Mouse (Mus musculus) MEL (cell line): ENCODE results near the gene Tle1. TPM values are rescaled to one million over a fixed set of nuclear protein-coding genes. Genes with fewer than 3 reads are reported as not detected.

ENCODE experiments used
- DNase-seq: peaks from one replicate; pipeline ENCODE4 v3.0.0; 2011; ENCODE audit warnings: low read depth, low spot score
- H3K27ac ChIP-seq: 2 replicates; pipeline ENCODE4 v1.5.1; 2012; ENCODE audit warnings: low read depth, mild to moderate bottlenecking, control low read depth, low read length, moderate library complexity; ENCODE audit not compliant: control insufficient read depth
- H3K27me3 ChIP-seq, 2 experiments: fragments of 150-350 bp in 1 of 2; sonication (generic) in 1 of 2; 2 replicates each; pipeline ENCODE4 v1.6.1; 2012; ENCODE audit warnings: low read length in 2 of 2, mild to moderate bottlenecking in 2 of 2, improper control_type of control experiment in 1 of 2, moderate library complexity in 1 of 2; ENCODE audit not compliant: insufficient read depth in 2 of 2, control insufficient read depth in 1 of 2
- H3K36me3 ChIP-seq, 2 experiments: 2 replicates each; pipeline ENCODE4 v1.6.1; 2012 to 2014; ENCODE audit warnings: low read length in 2 of 2, improper control_type of control experiment in 1 of 2, inconsistent platforms in 1 of 2, mild to moderate bottlenecking in 1 of 2; ENCODE audit not compliant: insufficient read depth in 2 of 2, control insufficient read depth in 1 of 2
- H3K4me1 ChIP-seq, 2 experiments: fragments of 150-350 bp in 1 of 2; sonication (generic) in 1 of 2; 2 replicates each; pipeline ENCODE4 v1.6.1; 2012; ENCODE audit warnings: low read length in 2 of 2, improper control_type of control experiment in 1 of 2, mild to moderate bottlenecking in 1 of 2; ENCODE audit not compliant: insufficient read depth in 2 of 2, control insufficient read depth in 1 of 2
- H3K4me3 ChIP-seq, 2 experiments: fragments of 150-350 bp in 1 of 2; sonication (generic) in 1 of 2; 2 replicates each; pipeline ENCODE4 v1.5.1; 2012; ENCODE audit warnings: low read depth in 2 of 2, low read length in 2 of 2, mild to moderate bottlenecking in 2 of 2, moderate library complexity in 2 of 2, control low read depth in 1 of 2, improper control_type of control experiment in 1 of 2; ENCODE audit not compliant: control insufficient read depth in 1 of 2, insufficient read depth in 1 of 2
- H3K79me2 ChIP-seq: 2 replicates; pipeline ENCODE4 v1.6.1; 2012; ENCODE audit warnings: mild to moderate bottlenecking, low read length, moderate library complexity; ENCODE audit not compliant: control insufficient read depth, poor library complexity, insufficient read depth
- H3K9ac ChIP-seq: 2 replicates; pipeline ENCODE4 v1.6.1; 2012; ENCODE audit warnings: low read depth, mild to moderate bottlenecking, control low read depth, low read length, moderate library complexity; ENCODE audit not compliant: control insufficient read depth, poor library complexity, severe bottlenecking
- H3K9me3 ChIP-seq: fragments of 150-350 bp; sonication (generic); replicated peaks from 2 replicates; pipeline ENCODE4 v1.6.1; 2012; ENCODE audit warnings: mild to moderate bottlenecking, low read length, improper control_type of control experiment, moderate library complexity; ENCODE audit not compliant: insufficient read depth
- BHLHE40 ChIP-seq: IDR thresholded peaks from 2 replicates; pipeline ENCODE4 v1.6.1; 2012; ENCODE audit warnings: low read depth, mild to moderate bottlenecking, inconsistent platforms, low read length, improper control_type of control experiment, borderline replicate concordance
- E2F4 ChIP-seq: IDR thresholded peaks from 2 replicates; pipeline ENCODE4 v1.6.1; 2011; ENCODE audit warnings: low read depth, low read length, improper control_type of control experiment, borderline replicate concordance
- ELF1 ChIP-seq: IDR thresholded peaks from 2 replicates; pipeline ENCODE4 v1.6.1; 2014; ENCODE audit warnings: low read depth, mild to moderate bottlenecking, inconsistent platforms, low read length, improper control_type of control experiment, moderate library complexity
- ETS1 ChIP-seq: IDR thresholded peaks from 2 replicates; pipeline ENCODE4 v1.6.1; 2012; ENCODE audit warnings: low read depth, mild to moderate bottlenecking, inconsistent platforms, low read length, improper control_type of control experiment, moderate library complexity
- GATA1 ChIP-seq: IDR thresholded peaks from 2 replicates; pipeline ENCODE4 v1.6.1; 2011; ENCODE audit warnings: low read depth, low read length, improper control_type of control experiment
- HCFC1 ChIP-seq: IDR thresholded peaks from 2 replicates; pipeline ENCODE4 v1.6.1; 2012; ENCODE audit warnings: low read depth, mild to moderate bottlenecking, inconsistent platforms, low read length, improper control_type of control experiment, moderate library complexity
- MAX ChIP-seq: IDR thresholded peaks from 2 replicates; pipeline ENCODE4 v1.6.1; 2011; ENCODE audit warnings: low read length, improper control_type of control experiment
- MAZ ChIP-seq: IDR thresholded peaks from 2 replicates; pipeline ENCODE4 v1.6.1; 2012; ENCODE audit warnings: low read depth, mild to moderate bottlenecking, inconsistent platforms, low read length, improper control_type of control experiment
- MEF2A ChIP-seq: IDR thresholded peaks from 2 replicates; pipeline ENCODE4 v1.6.1; 2014; ENCODE audit warnings: low read depth, mild to moderate bottlenecking, inconsistent platforms, low read length, improper control_type of control experiment; ENCODE audit not compliant: poor library complexity, insufficient replicate concordance, severe bottlenecking; ENCODE audit errors: extremely low read depth
- MXI1 ChIP-seq: IDR thresholded peaks from 2 replicates; pipeline ENCODE4 v1.6.1; 2011; ENCODE audit warnings: mild to moderate bottlenecking, low read depth, low read length, improper control_type of control experiment
- MYC ChIP-seq: IDR thresholded peaks from 2 replicates; pipeline ENCODE4 v1.6.1; 2011; ENCODE audit warnings: low read depth, mild to moderate bottlenecking, low read length, improper control_type of control experiment, moderate library complexity
- POLR2A ChIP-seq, 2 experiments: IDR thresholded peaks; 2 replicates each; pipeline ENCODE4 v1.6.1; 2011 to 2012; ENCODE audit warnings: low read length in 2 of 2, mild to moderate bottlenecking in 2 of 2, control low read depth in 1 of 2, improper control_type of control experiment in 1 of 2, low read depth in 1 of 2, moderate library complexity in 1 of 2; ENCODE audit not compliant: control insufficient read depth in 1 of 2, insufficient read depth in 1 of 2, poor library complexity in 1 of 2
- POLR2AphosphoS2 ChIP-seq: IDR thresholded peaks from 2 replicates; pipeline ENCODE4 v1.6.1; 2011; ENCODE audit warnings: low read length, improper control_type of control experiment
- POLR2AphosphoS5 ChIP-seq: IDR thresholded peaks from 2 replicates; pipeline ENCODE4 v1.6.1; 2012; ENCODE audit warnings: low read depth, borderline replicate concordance, mild to moderate bottlenecking, inconsistent platforms, low read length, moderate library complexity, mixed read lengths
- SIN3A ChIP-seq: IDR thresholded peaks from 2 replicates; pipeline ENCODE4 v1.6.1; 2012; ENCODE audit warnings: low read length, improper control_type of control experiment, inconsistent platforms
- SMC3 ChIP-seq: IDR thresholded peaks from 2 replicates; pipeline ENCODE4 v1.6.1; 2011; ENCODE audit warnings: low read depth, low read length, improper control_type of control experiment
- TCF12 ChIP-seq: IDR thresholded peaks from 2 replicates; pipeline ENCODE4 v1.6.1; 2014; ENCODE audit warnings: low read depth, mild to moderate bottlenecking, inconsistent platforms, low read length, improper control_type of control experiment, moderate library complexity
- UBTF ChIP-seq: IDR thresholded peaks from 2 replicates; pipeline ENCODE4 v1.6.1; 2012; ENCODE audit warnings: low read depth, mild to moderate bottlenecking, inconsistent platforms, low read length, improper control_type of control experiment, moderate library complexity, borderline replicate concordance; ENCODE audit not compliant: insufficient read depth
- USF1 ChIP-seq: IDR thresholded peaks from 2 replicates; pipeline ENCODE4 v1.6.1; 2014; ENCODE audit warnings: low read depth, mild to moderate bottlenecking, inconsistent platforms, low read length, improper control_type of control experiment, moderate library complexity
- USF2 ChIP-seq, 2 experiments: IDR thresholded peaks; 2 replicates each; pipeline ENCODE4 v1.6.1; 2011 to 2012; ENCODE audit warnings: improper control_type of control experiment in 2 of 2, low read length in 2 of 2, borderline replicate concordance in 1 of 2, inconsistent platforms in 1 of 2, low read depth in 1 of 2, mild to moderate bottlenecking in 1 of 2; ENCODE audit not compliant: insufficient read depth in 1 of 2
- ZKSCAN1 ChIP-seq: IDR thresholded peaks from 2 replicates; pipeline ENCODE4 v1.6.1; 2012; ENCODE audit warnings: low read depth, mild to moderate bottlenecking, inconsistent platforms, low read length, improper control_type of control experiment, moderate library complexity
- ZMIZ1 ChIP-seq: IDR thresholded peaks from 2 replicates; pipeline ENCODE4 v1.6.1; 2012; ENCODE audit warnings: low read depth, mild to moderate bottlenecking, inconsistent platforms, low read length, improper control_type of control experiment, moderate library complexity
- polyA plus RNA-seq, 2 experiments: library from polyadenylated mRNA; stranded (reverse) in 1 of 2; unstranded in 1 of 2; fragments of >175 nt in 1 of 2; fragments of >200 nt in 1 of 2; gene quantifications; 2 replicates each; pipeline versions ENCODE4 v1.2.1 to v1.2.4; 2012; ENCODE audit warnings: low replicate concordance in 2 of 2, low read depth in 1 of 2; ENCODE audit not compliant: insufficient read length in 2 of 2, insufficient read depth in 1 of 2, missing spikeins in 1 of 2
- total RNA-seq: library from RNA; depleted of rRNA; stranded (reverse); fragments of 300-350 nt; gene quantifications from 2 replicates; pipeline ENCODE4 v1.2.3, GENCODE M21; 2012

Gene Tle1
- total and polyA plus RNA-seq, 3 experiments, result 21.1 to 22.5 TPM; not detected in 1

GRCm38 (mm10) chr4:72182343-72182988, 18.3 kb downstream of the Tle1 start:
- Histone ChIP-seq H3K36me3 (no peaks in the 10 kb centered on the region), H3K9me3 (no peaks in the 10 kb centered on the region)
- no peak for TF ChIP-seq GATA1
- no peak for TF ChIP-seq BHLHE40
- TF ChIP-seq ETS1, result no peak
- TF ChIP-seq ZKSCAN1, result no peak
- no peak for TF ChIP-seq UBTF
- no peak for TF ChIP-seq ELF1
- TF ChIP-seq MYC, result no peak
- TF ChIP-seq HCFC1, result no peak
- TF ChIP-seq TCF12, result no peak
- TF ChIP-seq MAZ, result no peak
- TF ChIP-seq, all 39 proteins: peak for 0

GRCm38 (mm10) chr4:72175943-72176342, 24.8 kb downstream of the Tle1 start:
- Histone ChIP-seq H3K79me2 (peaks cover 8% of the 10 kb centered on the region; the same call in 1 of the 2 replicates), H3K9ac (no peak overlapping the region), H3K36me3 (peaks cover 0 to 7% of the 10 kb centered on the region in 2 experiments; a peak in 2 of 4 replicates), H3K4me1 (peaks cover 0 to 6% of the 10 kb centered on the region in 2 experiments; a peak in 1 of 4 replicates), H3K4me3 (no peak overlapping the region), H3K27me3 (no peaks in the 10 kb centered on the region), H3K27ac (no peak overlapping the region)
- no peak for DNase-seq
- TF ChIP-seq UBTF, result no peak
- TF ChIP-seq MEF2A, result no peak
- TF ChIP-seq GATA1, result no peak
- no peak for TF ChIP-seq POLR2A (IDR thresholded peaks at IDR 0.05; ENCODE audit: control insufficient read depth in 1 of 2, insufficient read depth in 1 of 2, low read depth in 1 of 2, low read length in 2 of 2, poor library complexity in 1 of 2)
- TF ChIP-seq MYC, result no peak
- TF ChIP-seq HCFC1, result no peak
- no peak for TF ChIP-seq MAZ
- no peak for TF ChIP-seq E2F4
- TF ChIP-seq USF1, result no peak
- TF ChIP-seq MXI1, result no peak
- TF ChIP-seq POLR2AphosphoS5, result no peak
- no peak for TF ChIP-seq POLR2AphosphoS2
- TF ChIP-seq SMC3, result no peak
- no peak for TF ChIP-seq ZMIZ1
- TF ChIP-seq USF2 (IDR thresholded peaks at IDR 0.05; ENCODE audit: borderline replicate concordance in 1 of 2, insufficient read depth in 1 of 2, low read depth in 1 of 2, low read length in 2 of 2), result no peak
- TF ChIP-seq MAX, result no peak
- no peak for TF ChIP-seq SIN3A
- TF ChIP-seq, all 39 proteins: peak for 0
- no peaks in the 10 kb centered on the region for H3K9me3 ChIP-seq

More at GRCm38 (mm10) chr4:72182343-72182988, 18.3 kb downstream of the Tle1 start:
- Histone ChIP-seq H3K9ac (no peak overlapping the region), H3K27ac (no peak overlapping the region), H3K27me3 (no peaks in the 10 kb centered on the region), H3K4me1 (no peaks in the 10 kb centered on the region), H3K4me3 (no peak overlapping the region), H3K79me2 (0 out of 2 replicates have a peak, but pooled peaks cover 2% of the 10 kb centered on the region)
- DNase-seq, result no peak
